Mouse (Mus musculus) gastrocnemius, adult 8-10 months (tissue): Measurements from ENCODE around the gene Arhgap9. TPM values are rescaled to one million over a fixed set of nuclear protein-coding genes. Genes with fewer than 3 reads are reported as not detected.

Experiments
- DNase-seq, 2 experiments: peaks; one replicate each; pipeline ENCODE4 v3.0.0; 2022; ENCODE audit warnings: low spot score in 2 of 2
- total RNA-seq, 4 experiments: library from RNA; stranded (reverse); gene quantifications; 2 replicates each; pipeline ENCODE4 v1.2.4; 2022

Arhgap9 gene
- 1 to 10 TPM in 1 of 4 experiments, under 1 TPM in 3; 0.39 to 1.2 (median 0.57) TPM for total RNA-seq

DNA sequence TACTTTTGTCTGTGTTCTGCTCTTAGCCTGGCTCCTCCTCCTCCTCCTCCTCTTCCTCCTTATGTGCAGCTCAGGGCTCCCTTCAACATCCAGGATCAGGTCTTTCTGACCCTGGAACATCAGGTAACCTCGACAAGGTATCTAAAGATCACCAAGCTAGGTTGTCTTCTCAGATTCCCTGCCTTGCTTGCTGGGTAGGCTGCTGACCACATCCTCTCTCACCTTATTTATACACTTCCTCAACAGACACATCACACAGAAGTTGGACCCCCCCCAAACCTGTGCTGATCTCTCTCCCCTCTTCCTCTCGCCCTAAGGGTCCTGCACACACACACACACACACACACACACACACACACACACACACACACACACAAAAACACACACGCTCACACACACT, at the start of gene Arhgap9:
Gene Arhgap9, plus strand, starts transcription at position 344 of the 400 bp plus-strand sequence.
- no peak for DNase-seq

DNA sequence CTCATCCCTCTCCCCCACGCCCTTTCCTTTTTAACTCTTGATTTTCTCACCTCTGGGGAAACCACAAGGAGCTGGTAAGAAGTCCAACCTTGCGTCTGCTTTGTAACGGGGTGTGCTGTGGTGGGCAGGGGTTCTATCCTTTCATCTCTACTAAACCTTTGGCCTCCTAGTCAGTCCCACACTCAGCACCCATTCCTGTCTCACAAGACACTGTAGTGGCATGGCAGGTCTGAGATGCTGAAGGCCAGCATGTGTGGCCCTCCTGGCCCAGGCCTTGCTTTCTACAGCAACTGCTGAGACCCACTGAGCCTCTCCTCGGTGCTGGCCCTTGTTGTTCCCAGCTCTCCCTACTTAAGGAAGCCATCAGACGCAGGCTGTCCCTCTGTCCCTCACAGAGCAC, 49.4 kb upstream of the Arhgap9 start:
- DNase-seq: no peak

- DNase-seq: no peak
Observed at GRCm38 (mm10) chr10:127274261-127275022, 47.3 kb upstream of the Arhgap9 start.

- no peak for DNase-seq
Observed at GRCm38 (mm10) chr10:127279730-127280129, 42.0 kb upstream of the Arhgap9 start.

GRCm38 (mm10) chr10:127281316-127281715, 40.4 kb upstream of the Arhgap9 start:
- DNase-seq: no peak

DNA sequence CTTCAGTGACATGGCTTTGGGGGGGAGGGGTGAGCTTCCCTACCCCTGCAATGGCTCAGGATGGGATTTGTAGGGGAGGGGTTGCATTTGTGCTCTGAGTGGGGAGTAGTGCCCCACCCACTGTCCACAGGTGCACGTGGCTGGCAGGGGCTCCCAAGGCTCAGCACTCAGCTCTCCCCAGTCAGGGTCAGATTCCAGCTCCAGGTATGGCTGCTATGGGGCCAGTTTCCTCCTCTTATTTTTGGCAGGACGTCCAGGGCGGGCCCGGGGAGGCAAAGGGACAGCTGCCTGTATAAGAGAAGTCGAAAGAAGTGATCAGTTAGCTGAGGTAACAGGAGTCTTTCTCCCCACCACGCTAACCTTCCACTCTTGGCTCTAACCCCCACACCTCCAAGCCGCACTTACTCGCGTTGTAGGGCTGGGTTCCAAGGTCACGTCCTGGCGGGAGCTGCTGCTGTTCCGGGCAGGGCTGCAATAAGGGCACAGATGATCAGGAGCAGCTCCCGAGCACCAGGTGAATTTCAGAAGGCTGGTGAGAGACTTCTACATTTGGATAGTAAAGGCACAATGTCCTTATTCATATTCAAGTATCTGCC, 39.0 kb upstream of the Arhgap9 start:
- no peak for DNase-seq

GRCm38 (mm10) chr10:127284105-127284622, 37.6 kb upstream of the Arhgap9 start:
- DNase-seq: no peak

GRCm38 (mm10) chr10:127284724-127285500, 36.9 kb upstream of the Arhgap9 start:
- no peak for DNase-seq

DNA sequence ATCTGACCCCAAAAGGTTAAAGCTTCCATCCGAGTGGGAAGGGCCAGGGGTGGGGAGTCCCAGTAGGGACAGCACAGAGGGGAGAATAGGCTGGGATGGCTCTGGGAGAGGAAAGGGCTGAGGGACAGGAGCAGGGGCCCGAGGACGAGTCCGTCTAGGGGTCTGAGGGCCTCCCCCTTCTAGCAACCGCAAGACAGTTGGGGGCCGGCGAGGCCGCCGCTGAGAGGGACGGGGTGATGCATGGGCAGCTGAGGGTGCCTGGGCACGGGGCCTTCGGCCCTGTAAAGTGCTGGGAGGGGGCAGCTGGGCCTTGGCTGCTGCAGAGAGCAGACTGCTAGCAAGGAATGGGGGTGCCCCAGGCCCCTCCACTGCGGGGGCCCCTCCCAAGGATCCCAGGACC, 36.1 kb upstream of the Arhgap9 start:
- DNase-seq: no peak

DNA sequence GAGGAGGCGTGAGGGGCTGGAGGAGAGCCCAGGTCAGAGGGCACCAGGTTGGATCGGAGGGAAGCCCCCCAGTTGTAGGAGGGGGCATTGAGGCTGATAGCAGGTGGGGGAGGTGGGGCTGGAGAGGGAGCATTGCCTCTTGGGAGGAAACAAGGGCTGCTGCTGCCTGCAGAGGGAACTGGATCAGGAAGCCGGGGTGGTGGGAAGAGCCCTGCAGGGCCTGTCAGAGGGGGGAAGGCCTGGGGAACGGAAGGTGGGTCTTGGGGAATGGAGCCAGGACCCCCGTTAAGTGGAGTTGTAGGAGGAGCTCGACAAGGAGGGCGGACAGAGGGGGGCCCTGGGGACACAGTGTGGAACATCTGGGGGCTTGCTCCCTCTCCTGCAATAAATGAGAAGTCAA, 35.6 kb upstream of the Arhgap9 start:
- DNase-seq: no peak

DNA sequence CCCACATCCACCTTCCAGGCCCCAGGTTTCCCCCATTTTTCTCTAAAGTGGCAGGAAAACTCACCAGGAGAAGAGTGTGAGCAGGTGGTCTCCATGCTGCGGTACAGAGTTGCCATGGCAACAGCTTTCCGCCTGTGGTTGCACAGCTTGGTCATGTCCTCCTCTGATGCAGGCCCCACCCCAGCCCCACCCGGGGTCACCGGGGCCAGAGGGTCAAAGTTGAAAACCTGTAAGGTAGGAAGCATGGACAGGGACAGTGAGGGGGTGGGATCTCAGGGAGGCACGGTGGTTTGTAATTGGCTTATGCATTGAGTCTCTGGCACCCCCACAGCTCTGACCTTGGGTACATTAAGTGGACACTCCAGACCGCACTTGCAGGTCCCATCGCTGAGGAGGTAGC, 35.0 kb upstream of the Arhgap9 start:
- DNase-seq: no peak

GRCm38 (mm10) chr10:127287271-127287935, 34.4 kb upstream of the Arhgap9 start:
- no peak for DNase-seq

DNA sequence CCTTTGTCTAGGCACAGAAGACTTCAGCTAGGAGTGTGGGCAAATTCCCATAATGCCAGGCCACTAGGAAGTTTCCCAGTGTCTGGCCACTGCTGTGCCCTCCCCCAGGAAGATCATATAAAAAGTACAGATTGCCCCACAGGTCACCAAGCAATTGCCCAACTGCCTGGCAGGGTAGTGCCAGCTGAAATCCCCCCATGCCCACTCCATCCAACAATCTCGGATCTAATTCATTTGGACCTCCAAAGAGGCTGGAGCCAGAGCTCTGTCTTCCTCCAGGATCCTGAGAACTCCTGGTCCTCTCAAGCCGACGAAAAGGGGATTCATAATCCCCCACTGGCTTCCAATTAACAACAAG, 33.8 kb upstream of the Arhgap9 start:
- DNase-seq: no peak

GRCm38 (mm10) chr10:127288328-127288799, 33.4 kb upstream of the Arhgap9 start:
- no peak for DNase-seq

- peak; percentile 85 to 88 for DNase-seq
Observed at GRCm38 (mm10) chr10:127288800-127289572, 32.8 kb upstream of the Arhgap9 start, which contains the start of gene Mbd6. Mbd6 (minus strand) TSS chr10:127289018.

- peak; percentile 54 to 70 for DNase-seq
Observed at GRCm38 (mm10) chr10:127289573-127290191, 32.1 kb upstream of the Arhgap9 start.

- peak; percentile 100 for DNase-seq
Observed at GRCm38 (mm10) chr10:127290307-127290929, 31.3 kb upstream of the Arhgap9 start.

GRCm38 (mm10) chr10:127290930-127291880, 30.6 kb upstream of the Arhgap9 start:
- DNase-seq: peak in 1 of 2 experiments; percentile 53
